Mouse (Mus musculus) kidney, adult 2 months (tissue): ENCODE data around the gene Bmp2k. TPM values are rescaled to one million over a fixed set of nuclear protein-coding genes. Genes with fewer than 3 reads are reported as not detected.
"Not testable (repeated sequence)": the region's sequence is repeated elsewhere in the genome, so short reads cannot be mapped to it uniquely, and the experiment has no call there.

Experiments
- DNase-seq: peaks from one replicate; pipeline ENCODE4 v3.0.0; 2021
- H3K27ac ChIP-seq: fragments of 200-500 bp; 2 replicates; pipeline ENCODE4 v1.5.1; 2012; ENCODE audit warnings: low read depth, low read length, control low read depth, inconsistent platforms; ENCODE audit not compliant: insufficient read depth
- H3K27me3 ChIP-seq: fragments of 200-500 bp; replicated peaks from 2 replicates; pipeline ENCODE4 v1.6.1; 2012; ENCODE audit warnings: mild to moderate bottlenecking, moderate library complexity, low read length, inconsistent platforms; ENCODE audit not compliant: control insufficient read depth, insufficient read depth
- H3K36me3 ChIP-seq: fragments of 200-500 bp; 2 replicates; pipeline ENCODE4 v1.6.1; 2012; ENCODE audit warnings: mild to moderate bottlenecking, moderate library complexity, low read length, inconsistent platforms; ENCODE audit not compliant: control insufficient read depth, insufficient read depth
- H3K4me1 ChIP-seq: fragments of 200-500 bp; 2 replicates; pipeline ENCODE4 v1.6.1; 2011; ENCODE audit warnings: low read length; ENCODE audit not compliant: control insufficient read depth, insufficient read depth
- H3K4me3 ChIP-seq: fragments of 200-500 bp; 2 replicates; pipeline ENCODE4 v1.5.1; 2011; ENCODE audit warnings: mild to moderate bottlenecking, low read depth, low read length, control low read depth; ENCODE audit not compliant: insufficient read depth
- CTCF ChIP-seq: fragments of 200-500 bp; conservative IDR thresholded peaks from 2 replicates; pipeline ENCODE4 v1.5.1; 2011; ENCODE audit warnings: low read depth, mild to moderate bottlenecking, control low read depth, low read length, moderate library complexity, mixed read lengths; ENCODE audit not compliant: insufficient read depth, insufficient read length
- POLR2A ChIP-seq: fragments of 200-500 bp; IDR thresholded peaks from one replicate; pipeline ENCODE4 v1.6.1; 2011; ENCODE audit warnings: low read depth, low read length, control low read depth
- WGBS: fragments of 180-500 bp; shearing (Covaris S2); methylation state at CpG from one replicate; pipeline ENCODE4 v1.1.7; 2018; 5-methylcytosine and 5-hydroxymethylcytosine counted together
- polyA plus RNA-seq: library from polyadenylated mRNA; depleted of rRNA; stranded (reverse); fragments of >200 nt; gene quantifications from 2 replicates; pipeline ENCODE4 v1.2.3, GENCODE M21; 2012

The Bmp2k gene
- polyA plus RNA-seq, 1 experiment, result 12.5 TPM

DNA sequence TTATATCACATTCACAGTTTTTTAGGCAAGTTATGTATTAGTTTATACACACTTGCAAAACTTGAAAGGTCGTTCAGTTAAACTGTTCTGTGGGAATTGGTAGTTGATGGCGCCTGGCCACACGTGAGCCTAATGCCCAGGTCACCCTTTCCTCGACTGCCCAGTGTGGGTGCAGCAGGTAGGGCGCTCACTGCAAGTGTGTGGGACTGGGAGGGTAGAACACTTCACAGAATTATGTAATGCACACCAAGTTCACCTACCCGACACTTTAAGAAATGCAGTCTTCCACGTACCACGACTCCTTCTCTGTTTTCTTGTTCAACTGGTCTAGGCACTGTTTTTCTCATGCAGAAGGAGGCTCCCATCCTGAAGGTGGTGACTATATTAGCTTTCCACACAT is 30.5 kb downstream of the Bmp2k start:
- Histone ChIP-seq H3K4me3 (no peak overlapping the region), H3K36me3 (no peaks in the 10 kb centered on the region; the same call in 1 of the 2 replicates), H3K4me1 (no peaks in the 10 kb centered on the region), H3K27me3 (no peaks in the 10 kb centered on the region), H3K27ac (no peak overlapping the region)
- 83% methylated on average over 8 of the region's 8 CpGs for WGBS
- TF ChIP-seq POLR2A (no peak), CTCF (no peak)
- no peak for DNase-seq

GRCm38 (mm10) chr5:97028840-97029239 is 31.4 kb downstream of the Bmp2k start:
- not testable (repeated sequence) for H3K27me3 ChIP-seq, H3K36me3 ChIP-seq, H3K4me3 ChIP-seq, H3K27ac ChIP-seq, H3K4me1 ChIP-seq, DNase-seq
- WGBS, result 71% methylated on average over 1 of the region's 1 CpGs

DNA sequence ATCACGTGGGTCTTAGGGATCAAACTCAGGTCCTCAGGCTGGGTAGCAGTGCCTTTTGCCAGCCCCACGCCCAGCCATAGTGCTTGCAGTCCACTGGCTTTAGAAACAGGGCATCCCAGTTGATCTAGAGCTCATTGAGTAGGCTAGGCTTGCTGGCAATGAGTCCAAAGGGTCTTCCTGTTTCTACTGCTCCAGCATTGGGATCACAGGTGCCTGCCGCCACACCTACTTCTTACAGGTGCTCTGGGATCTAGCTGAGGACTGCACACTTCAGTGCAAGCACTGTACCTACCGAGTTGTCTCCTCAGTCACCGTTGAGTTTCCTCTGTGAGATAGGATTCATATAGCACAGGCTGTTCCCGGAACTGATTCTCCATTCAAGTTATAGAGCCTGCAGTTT is 34.3 kb downstream of the Bmp2k start:
- no peak for TF ChIP-seq POLR2A
- no peak for TF ChIP-seq CTCF
- no peak overlapping the region for H3K4me3 ChIP-seq
- WGBS, result 90% methylated on average over 6 of the region's 6 CpGs
- no peaks in the 10 kb centered on the region; the same call in 1 of the 2 replicates for H3K36me3 ChIP-seq
- no peak overlapping the region for H3K27ac ChIP-seq
- H3K27me3 ChIP-seq, result no peaks in the 10 kb centered on the region
- no peaks in the 10 kb centered on the region for H3K4me1 ChIP-seq
- DNase-seq, result no peak

DNA sequence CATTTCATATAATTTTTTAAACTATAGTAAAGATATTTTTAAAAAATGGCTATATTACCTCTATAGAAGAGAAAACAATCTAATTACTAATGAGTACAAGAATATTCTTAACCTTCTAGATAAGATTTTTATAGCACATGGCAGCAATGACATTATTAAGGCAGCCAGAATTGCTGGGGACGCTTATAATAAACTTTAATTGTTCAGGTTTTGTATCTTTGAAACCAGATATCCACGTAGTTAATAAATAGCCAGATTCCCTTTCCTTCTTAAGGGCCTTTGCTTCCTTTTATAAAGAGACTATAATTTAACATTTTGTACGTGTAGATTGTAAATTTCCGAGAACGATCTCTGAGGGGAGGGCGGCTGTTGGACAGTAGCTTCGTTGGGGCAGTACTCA is 47.8 kb downstream of the Bmp2k start:
- DNase-seq, result no peak
- TF ChIP-seq POLR2A (no peak), CTCF (no peak)
- Histone ChIP-seq H3K27me3 (no peaks in the 10 kb centered on the region), H3K4me3 (no peak overlapping the region), H3K4me1 (no peaks in the 10 kb centered on the region), H3K27ac (no peak overlapping the region), H3K36me3 (no peaks in the 10 kb centered on the region; the same call in 1 of the 2 replicates)
- 59% methylated on average over 7 of the region's 7 CpGs for WGBS

DNA sequence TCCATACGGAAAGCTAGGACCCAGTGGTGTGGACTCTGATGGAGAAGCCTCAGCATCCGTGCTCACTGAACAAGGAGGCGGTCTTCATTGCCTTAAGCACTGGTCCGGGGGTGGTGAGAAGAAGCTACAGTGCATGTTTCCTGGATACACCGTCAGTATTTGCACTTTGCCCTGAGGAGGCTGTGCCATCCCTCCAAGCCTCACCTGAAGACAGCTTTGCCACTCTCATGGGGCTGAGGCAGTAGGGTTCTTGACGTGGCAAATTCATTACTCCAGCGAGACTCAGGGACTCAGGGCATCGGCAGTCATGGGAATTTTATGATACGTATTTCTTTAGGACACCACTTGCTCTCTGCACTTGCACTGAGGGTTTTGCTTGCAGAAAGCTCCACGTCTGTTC is 49.2 kb downstream of the Bmp2k start:
- H3K27ac ChIP-seq, result no peak overlapping the region
- H3K4me3 ChIP-seq, result no peak overlapping the region
- no peaks in the 10 kb centered on the region for H3K27me3 ChIP-seq
- no peak for DNase-seq
- TF ChIP-seq CTCF (no peak), POLR2A (no peak)
- 79% methylated on average over 10 of the region's 10 CpGs for WGBS
- no peaks in the 10 kb centered on the region; the same call in 1 of the 2 replicates for H3K36me3 ChIP-seq
- H3K4me1 ChIP-seq, result no peaks in the 10 kb centered on the region

GRCm38 (mm10) chr5:97048905-97049304 is 51.4 kb downstream of the Bmp2k start:
- H3K4me1 ChIP-seq, result no peaks in the 10 kb centered on the region
- WGBS, result 97% methylated on average over 5 of the region's 5 CpGs
- no peak for DNase-seq
- H3K27ac ChIP-seq, result no peak overlapping the region
- TF ChIP-seq CTCF, result no peak
- no peak for TF ChIP-seq POLR2A
- H3K4me3 ChIP-seq, result no peak overlapping the region
- H3K36me3 ChIP-seq, result no peaks in the 10 kb centered on the region; the same call in 1 of the 2 replicates
- no peaks in the 10 kb centered on the region for H3K27me3 ChIP-seq

DNA sequence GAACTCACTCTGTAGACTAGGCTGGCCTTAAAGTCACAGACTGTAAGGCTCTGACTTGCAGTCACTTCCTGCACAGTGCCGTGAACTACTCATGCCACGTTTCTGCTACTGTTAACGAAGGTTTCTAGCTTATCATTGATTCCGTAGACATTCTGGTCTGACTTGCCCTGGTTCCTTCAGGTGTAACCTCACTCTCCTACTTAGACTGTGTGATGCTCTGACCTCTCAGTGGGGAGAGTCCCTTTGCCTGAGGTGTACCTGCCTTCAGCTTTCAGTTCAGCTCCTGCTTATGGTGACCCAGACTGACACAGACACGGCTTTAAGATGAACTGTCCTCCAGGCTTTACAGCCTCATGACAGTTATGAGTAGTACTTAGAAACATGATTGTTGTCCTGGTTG is 56.7 kb downstream of the Bmp2k start:
- TF ChIP-seq POLR2A, result no peak
- no peak for TF ChIP-seq CTCF
- Histone ChIP-seq H3K4me1 (peaks cover 7% of the 10 kb centered on the region; the same call in 1 of the 2 replicates), H3K4me3 (no peak overlapping the region), H3K27me3 (no peaks in the 10 kb centered on the region), H3K27ac (no peak overlapping the region), H3K36me3 (peaks cover 4% of the 10 kb centered on the region; the same call in 1 of the 2 replicates)
- DNase-seq, result no peak
- 76% methylated on average over 5 of the region's 5 CpGs for WGBS

GRCm38 (mm10) chr5:97054801-97055200 is 57.3 kb downstream of the Bmp2k start:
- Histone ChIP-seq H3K4me1 (peaks cover 7% of the 10 kb centered on the region; the same call in 1 of the 2 replicates), H3K36me3 (peaks cover 4% of the 10 kb centered on the region; the same call in 1 of the 2 replicates), H3K4me3 (no peak overlapping the region), H3K27ac (no peak overlapping the region), H3K27me3 (no peaks in the 10 kb centered on the region)
- TF ChIP-seq CTCF (no peak), POLR2A (no peak)
- WGBS, result 82% methylated on average over 10 of the region's 10 CpGs
- DNase-seq, result no peak
